Mouse (Mus musculus) thymus, postnatal 36 days (tissue): ENCODE results near the gene Llcfc1.

Source experiments
- DNase-seq, 2 experiments: peaks; one replicate each; pipeline ENCODE4 v3.0.0; 2022; ENCODE audit warnings: mixed read lengths in 2 of 2

Gene Llcfc1

GRCm38 (mm10) chr6:41684131-41684530, at the start of gene Llcfc1:
Llcfc1 (plus strand) TSS chr6:41684431.
- no peak for DNase-seq

- DNase-seq, result no peak
Measured at GRCm38 (mm10) chr6:41635211-41635610, 49.0 kb upstream of the Llcfc1 start.

GRCm38 (mm10) chr6:41636178-41636577, 48.1 kb upstream of the Llcfc1 start, which contains the start of gene Trpv6:
Trpv6 (minus strand) TSS chr6:41636405.
- DNase-seq, result no peak

GRCm38 (mm10) chr6:41637393-41637792, 46.8 kb upstream of the Llcfc1 start:
- DNase-seq, result no peak

- no peak for DNase-seq
Measured at GRCm38 (mm10) chr6:41637927-41638506, 46.2 kb upstream of the Llcfc1 start.

GRCm38 (mm10) chr6:41640449-41640848, 43.8 kb upstream of the Llcfc1 start:
- no peak for DNase-seq

- no peak for DNase-seq
Measured at GRCm38 (mm10) chr6:41641173-41641866, 42.9 kb upstream of the Llcfc1 start.

- DNase-seq, result no peak
Measured at GRCm38 (mm10) chr6:41642765-41643164, 41.5 kb upstream of the Llcfc1 start.

- no peak for DNase-seq
Measured at GRCm38 (mm10) chr6:41643227-41643626, 41.0 kb upstream of the Llcfc1 start.

- DNase-seq, result no peak
Measured at GRCm38 (mm10) chr6:41646220-41646619, 38.0 kb upstream of the Llcfc1 start.

- no peak for DNase-seq
Measured at GRCm38 (mm10) chr6:41646672-41647071, 37.6 kb upstream of the Llcfc1 start.

- DNase-seq, result no peak
Measured at GRCm38 (mm10) chr6:41653173-41653572, 31.1 kb upstream of the Llcfc1 start.

GRCm38 (mm10) chr6:41654648-41655047, 29.6 kb upstream of the Llcfc1 start:
- DNase-seq, result no peak

GRCm38 (mm10) chr6:41658487-41658886, 25.7 kb upstream of the Llcfc1 start:
- DNase-seq, result no peak

- DNase-seq, result no peak
Measured at GRCm38 (mm10) chr6:41662320-41662719, 21.9 kb upstream of the Llcfc1 start.

GRCm38 (mm10) chr6:41676530-41676929, 7.7 kb upstream of the Llcfc1 start:
- no peak for DNase-seq

GRCm38 (mm10) chr6:41680669-41681068, 3.6 kb upstream of the Llcfc1 start, which contains the start of gene Trpv5:
Trpv5 (minus strand) TSS chr6:41680769.
- DNase-seq, result no peak

- DNase-seq, result no peak
Measured at GRCm38 (mm10) chr6:41681656-41682055, 2.6 kb upstream of the Llcfc1 start.

GRCm38 (mm10) chr6:41684911-41685310, 680 bp downstream of the Llcfc1 start:
- no peak for DNase-seq

- DNase-seq, result no peak
Measured at GRCm38 (mm10) chr6:41685596-41685995, 1.4 kb downstream of the Llcfc1 start.

GRCm38 (mm10) chr6:41692200-41692599, 8.0 kb downstream of the Llcfc1 start:
- no peak for DNase-seq

- DNase-seq, result no peak
Measured at GRCm38 (mm10) chr6:41694407-41694806, 10.2 kb downstream of the Llcfc1 start.

- no peak for DNase-seq
Measured at GRCm38 (mm10) chr6:41701245-41701644, 17.0 kb downstream of the Llcfc1 start.

- peak; percentile 59 to 60 for DNase-seq
Measured at GRCm38 (mm10) chr6:41702928-41703327, 18.7 kb downstream of the Llcfc1 start.

- no peak for DNase-seq
Measured at GRCm38 (mm10) chr6:41704123-41704522, 19.9 kb downstream of the Llcfc1 start, which contains the start of gene Kel. Kel (minus strand) TSS chr6:41704339.
